Mouse (Mus musculus) MEL (cell line): ENCODE measurements at regions not wholly inside any gene's neighbourhood (a gene's known extent, or its start where the extent isn't known, plus 50 kb on each side); places are given as distances from the start of the nearest gene placed in this dataset.

Experiments used
- CTCF ChIP-seq, 3 experiments: IDR thresholded peaks in 2 of 3; conservative IDR thresholded peaks in 1 of 3; 2 replicates each; pipeline ENCODE4 v1.5.1; 2011 to 2012; ENCODE audit warnings: low read length in 3 of 3, low read depth in 2 of 3, mild to moderate bottlenecking in 2 of 3, improper control_type of control experiment in 1 of 3, inconsistent platforms in 1 of 3, mixed read lengths in 1 of 3, moderate library complexity in 1 of 3; ENCODE audit not compliant: control insufficient read depth in 1 of 3, insufficient read depth in 1 of 3, poor library complexity in 1 of 3, severe bottlenecking in 1 of 3
- EP300 ChIP-seq, 2 experiments: IDR thresholded peaks; 2 replicates each; pipeline ENCODE4 v1.6.1; 2011; ENCODE audit warnings: improper control_type of control experiment in 2 of 2, low read length in 2 of 2, low read depth in 1 of 2, mild to moderate bottlenecking in 1 of 2
- POLR2A ChIP-seq, 2 experiments: IDR thresholded peaks; 2 replicates each; pipeline ENCODE4 v1.6.1; 2011 to 2012; ENCODE audit warnings: low read length in 2 of 2, mild to moderate bottlenecking in 2 of 2, control low read depth in 1 of 2, improper control_type of control experiment in 1 of 2, low read depth in 1 of 2, moderate library complexity in 1 of 2; ENCODE audit not compliant: control insufficient read depth in 1 of 2, insufficient read depth in 1 of 2, poor library complexity in 1 of 2
- RCOR1 ChIP-seq: IDR thresholded peaks from 2 replicates; pipeline ENCODE4 v1.6.1; 2012; ENCODE audit warnings: low read depth, mild to moderate bottlenecking, inconsistent platforms, low read length, improper control_type of control experiment
- SIN3A ChIP-seq: IDR thresholded peaks from 2 replicates; pipeline ENCODE4 v1.6.1; 2012; ENCODE audit warnings: low read length, improper control_type of control experiment, inconsistent platforms

- TF ChIP-seq SIN3A: no peak
- no peak for TF ChIP-seq POLR2A (IDR thresholded peaks at IDR 0.05; ENCODE audit: control insufficient read depth in 1 of 2, insufficient read depth in 1 of 2, low read depth in 1 of 2, low read length in 2 of 2, poor library complexity in 1 of 2)
- TF ChIP-seq CTCF (IDR thresholded peaks at IDR 0.05 in 2 of 3, conservative IDR thresholded peaks at IDR 0.05 in 1 of 3; ENCODE audit: control insufficient read depth in 1 of 3, insufficient read depth in 1 of 3, low read depth in 2 of 3, low read length in 3 of 3, poor library complexity in 1 of 3, severe bottlenecking in 1 of 3): no peak
- TF ChIP-seq EP300 (IDR thresholded peaks at IDR 0.05; ENCODE audit: low read depth in 1 of 2, low read length in 2 of 2): no peak
- no peak for TF ChIP-seq RCOR1
Measured at GRCm38 (mm10) chr9:43659237-43659636, 84.5 kb upstream of the Nectin1 start.
